Mouse (Mus musculus): ENCODE measurements around the gene Fbxl14.
A peak's percentile ranks its signal among the peaks of the same experiment; 100 is the strongest.

Fbxl14 gene

GRCm38 (mm10) chr6:119472135-119472534, 7.3 kb upstream of the Fbxl14 start:
- peak; percentile 56 to 67 for DNase-seq

- no peak for DNase-seq
Observed at GRCm38 (mm10) chr6:119472705-119473104, 6.8 kb upstream of the Fbxl14 start.

- no peak for DNase-seq
Observed at GRCm38 (mm10) chr6:119473446-119473845, 6.0 kb upstream of the Fbxl14 start.

- no peak for DNase-seq
Observed at GRCm38 (mm10) chr6:119473992-119474391, 5.5 kb upstream of the Fbxl14 start.

GRCm38 (mm10) chr6:119475988-119476387, 3.5 kb upstream of the Fbxl14 start:
- no peak for DNase-seq

GRCm38 (mm10) chr6:119477686-119478310, 1.7 kb upstream of the Fbxl14 start:
- no peak for DNase-seq

- DNase-seq: peak; percentile 80 to 84
Observed at GRCm38 (mm10) chr6:119478560-119479342, 717 bp upstream of the Fbxl14 start.

- DNase-seq: peak; percentile 51 to 60
Observed at GRCm38 (mm10) chr6:119479876-119480705, 623 bp downstream of the Fbxl14 start.

- no peak for DNase-seq
Observed at GRCm38 (mm10) chr6:119480706-119481331, 1.4 kb downstream of the Fbxl14 start.

GRCm38 (mm10) chr6:119481741-119482390, 2.4 kb downstream of the Fbxl14 start:
- peak in 1 of 2 experiments; percentile 42 for DNase-seq

GRCm38 (mm10) chr6:119482958-119483600, 3.6 kb downstream of the Fbxl14 start:
- peak; percentile 50 to 62 for DNase-seq

- DNase-seq: no peak
Observed at GRCm38 (mm10) chr6:119485486-119485885, 6.0 kb downstream of the Fbxl14 start.

- no peak for DNase-seq
Observed at GRCm38 (mm10) chr6:119486381-119487084, 7.1 kb downstream of the Fbxl14 start.

- DNase-seq: no peak
Observed at GRCm38 (mm10) chr6:119487085-119487458, 7.6 kb downstream of the Fbxl14 start.

- DNase-seq: no peak
Observed at GRCm38 (mm10) chr6:119487619-119488018, 8.2 kb downstream of the Fbxl14 start.

GRCm38 (mm10) chr6:119489765-119490164, 10.3 kb downstream of the Fbxl14 start:
- no peak for DNase-seq

GRCm38 (mm10) chr6:119490549-119490948, 11.1 kb downstream of the Fbxl14 start:
- DNase-seq: no peak

- no peak for DNase-seq
Observed at GRCm38 (mm10) chr6:119491006-119491405, 11.5 kb downstream of the Fbxl14 start.

- DNase-seq: no peak
Observed at GRCm38 (mm10) chr6:119491997-119492629, 12.6 kb downstream of the Fbxl14 start.

GRCm38 (mm10) chr6:119492630-119493014, 13.2 kb downstream of the Fbxl14 start:
- no peak for DNase-seq

- peak; percentile 47 to 51 for DNase-seq
Observed at GRCm38 (mm10) chr6:119499271-119499670, 19.8 kb downstream of the Fbxl14 start.
